Mouse (Mus musculus) thymus, adult 2 months (tissue): ENCODE results near the gene Arl11.

ENCODE experiments used
- CTCF ChIP-seq: fragments of 200-500 bp; IDR thresholded peaks from 2 replicates; pipeline ENCODE4 v1.5.1; 2012; ENCODE audit warnings: mild to moderate bottlenecking, control low read depth, low read length, moderate library complexity, borderline replicate concordance; ENCODE audit not compliant: control insufficient read depth, poor library complexity, insufficient read depth; ENCODE audit errors: extremely low read depth
- POLR2A ChIP-seq: fragments of 200-500 bp; IDR thresholded peaks from 2 replicates; pipeline ENCODE4 v1.6.1; 2012; ENCODE audit warnings: mild to moderate bottlenecking, low read length, control low read depth, moderate library complexity; ENCODE audit not compliant: control insufficient read depth, poor library complexity, insufficient read depth; ENCODE audit errors: extremely low read depth

DNA sequence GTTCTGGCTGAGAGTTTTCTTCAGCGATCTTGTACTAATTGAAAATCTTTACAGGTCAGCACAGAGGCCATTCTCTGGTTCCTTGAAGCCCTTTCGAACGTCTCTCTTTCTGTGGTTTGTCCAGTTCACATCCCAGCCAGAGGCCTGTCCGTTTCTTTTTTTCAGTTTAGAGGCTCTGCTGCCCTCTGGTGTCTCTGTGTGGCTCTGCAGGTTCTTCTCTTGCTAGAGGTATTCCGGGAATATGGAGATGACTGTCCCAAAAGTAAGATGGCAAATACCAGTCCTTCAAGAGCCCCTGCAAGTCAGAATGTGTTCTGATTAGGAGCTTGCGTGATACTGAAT is 14.8 kb upstream of the Arl11 start:
- TF ChIP-seq POLR2A: no peak
- no peak for TF ChIP-seq CTCF
